Mouse (Mus musculus) monocyte, adult 2 months (primary cell): ENCODE results near the gene Fzd5.
A peak's percentile ranks its signal among the peaks of the same experiment; 100 is the strongest.

Experiments used
- DNase-seq, 2 experiments: peaks; one replicate each; pipeline ENCODE4 v3.0.0; 2022; ENCODE audit warnings: low spot score in 2 of 2, low read depth in 1 of 2

Fzd5 gene

DNA sequence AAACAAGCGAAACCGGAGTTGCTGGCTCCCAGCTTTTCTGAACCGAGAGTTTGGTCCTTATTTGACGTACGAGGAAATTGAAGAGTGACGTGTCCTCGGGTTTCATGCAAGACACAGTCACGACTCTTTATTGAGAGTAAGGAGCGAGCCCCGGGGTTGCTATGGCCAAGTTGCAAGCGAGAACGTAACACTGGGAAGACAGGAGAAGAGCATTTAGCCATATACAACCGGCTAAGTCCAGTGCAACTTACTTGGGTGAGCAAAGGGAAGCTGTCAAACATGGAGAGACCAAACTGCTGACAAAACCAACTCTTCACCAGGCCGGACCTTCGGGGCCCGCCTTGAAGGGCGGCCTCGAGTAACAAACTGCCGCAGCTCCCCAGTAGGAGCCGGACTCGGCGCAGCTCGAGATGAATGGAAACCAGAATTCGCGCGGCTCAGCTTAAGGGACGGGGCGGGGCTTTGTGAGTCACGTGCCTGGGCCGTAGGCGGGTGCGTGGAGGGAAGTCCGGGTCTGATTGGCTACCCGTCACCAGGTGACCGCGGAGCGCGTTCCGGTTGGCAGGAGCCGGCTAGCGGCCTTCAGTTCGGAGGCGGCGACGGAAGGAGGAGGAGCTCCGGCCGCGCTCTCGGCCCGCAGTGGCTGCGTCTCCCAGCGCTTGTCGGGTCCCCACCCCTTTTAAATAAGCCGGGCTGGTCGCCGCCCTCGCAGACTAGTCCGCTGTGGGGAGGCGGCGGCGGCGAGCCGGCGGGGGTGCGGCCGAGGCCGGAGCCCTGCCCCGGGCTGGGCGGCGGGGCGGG lies 47.1 kb downstream of the Fzd5 start, which contains the start of gene Ccnyl1:
Ccnyl1 (plus strand) TSS at position 243 of the 801 bp plus-strand sequence.
- peak; percentile 97 for DNase-seq

GRCm38 (mm10) chr1:64689561-64690212 lies 47.9 kb downstream of the Fzd5 start:
- no peak for DNase-seq

DNA sequence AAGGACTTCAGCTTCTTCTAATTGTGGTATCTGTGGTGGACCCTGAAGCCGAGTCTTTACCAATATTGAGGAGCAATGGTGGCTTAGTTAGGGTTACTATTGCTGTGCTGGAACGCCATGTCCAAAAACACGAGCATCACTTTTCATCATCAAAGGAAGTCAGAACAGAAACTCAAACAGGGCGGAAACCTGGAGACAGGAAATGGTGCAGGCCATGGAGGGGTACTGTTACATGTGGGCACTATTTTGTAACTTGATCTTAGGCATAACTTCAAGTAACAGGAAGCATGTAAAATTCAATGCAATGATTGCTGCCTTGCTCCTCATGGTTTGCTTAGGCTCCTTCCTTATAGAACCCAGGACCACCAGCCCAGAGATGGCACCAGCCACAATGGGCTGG lies 49.5 kb downstream of the Fzd5 start:
- no peak for DNase-seq

GRCm38 (mm10) chr1:64684440-64684839 lies 53.1 kb downstream of the Fzd5 start:
- no peak for DNase-seq

GRCm38 (mm10) chr1:64683039-64683438 lies 54.5 kb downstream of the Fzd5 start:
- DNase-seq: no peak

GRCm38 (mm10) chr1:64681499-64681898 lies 56.1 kb downstream of the Fzd5 start:
- DNase-seq: no peak
